Comparison of ENCODE assay signal across 8 mouse cellular contexts in genomic region chr6:125349575-125350230, GRCm38 (mm10). TPM values are rescaled to one million over a fixed set of nuclear protein-coding genes. Genes with fewer than 3 reads are reported as not detected.
DNase-seq lines count a peak whose midpoint lies in the region; ATAC-seq and TF ChIP-seq lines count a peak whose summit lies in the region.

No protein-coding gene starts in this region.

- H3K4me2 ChIP-seq in forebrain, embryonic 12.5 days = peak overlapping the region; percentile 76

- no peak for TF ChIP-seq CTCF in E14TG2a.4 (conservative IDR thresholded peaks at IDR 0.05; ENCODE audit: low read length)

- H3K27ac ChIP-seq in forebrain, embryonic 12.5 days = no peak overlapping the region
- peak overlapping the region; percentile 91 for H3K27ac ChIP-seq in limb, embryonic 10.5 days

- no peaks in the 10 kb centered on the region for H3K36me3 ChIP-seq in E14TG2a.4 (ENCODE audit: insufficient read depth, low read length)
- no peaks in the 10 kb centered on the region for H3K36me3 ChIP-seq in forebrain, embryonic 12.5 days (replicated peaks)
- H3K36me3 ChIP-seq in limb, embryonic 10.5 days = peaks cover 2% of the 10 kb centered on the region; the same call in 1 of the 2 replicates

- H3K9ac ChIP-seq in forebrain, embryonic 12.5 days = peak overlapping the region; percentile 56

- peak overlapping the region; percentile 70 for H3K4me3 ChIP-seq in E14TG2a.4 (replicated peaks; ENCODE audit: low read length)
- peak overlapping the region; percentile 44 for H3K4me3 ChIP-seq in forebrain, embryonic 12.5 days (replicated peaks)
- H3K4me3 ChIP-seq in limb, embryonic 10.5 days = peak overlapping the region; percentile 67

- DNase-seq in adrenal gland, adult (ENCODE audit: inconsistent age in 2 of 2, low spot score in 1 of 2) = peak; percentile 87 to 94
- peak; percentile 71 for DNase-seq in heart, postnatal 4 days
- peak; percentile 74 for DNase-seq in limb, embryonic 10.5 days (ENCODE audit: low spot score)
- peak; percentile 73 for DNase-seq in mesoderm, embryonic 11.5 days (ENCODE audit: low read depth, low spot score)
- DNase-seq in testis, postnatal 10 days (ENCODE audit: low spot score) = peak; percentile 76
- no peak for DNase-seq in cerebellum, adult 8-10 months

- ATAC-seq in forebrain, embryonic 12.5 days (ENCODE audit: low FRiP score) = peak; percentile 76

- peaks cover 67% of the 10 kb centered on the region for H3K4me1 ChIP-seq in E14TG2a.4 (replicated peaks; ENCODE audit: low read depth, low read length)
- peaks cover 29% of the 10 kb centered on the region for H3K4me1 ChIP-seq in forebrain, embryonic 12.5 days
- H3K4me1 ChIP-seq in limb, embryonic 10.5 days = peaks cover 68% of the 10 kb centered on the region

- peaks cover 58% of the 10 kb centered on the region for H3K27me3 ChIP-seq in E14TG2a.4 (ENCODE audit: insufficient read depth, low read length)
- peaks cover 14% of the 10 kb centered on the region; the same call in 1 of the 2 replicates for H3K27me3 ChIP-seq in forebrain, embryonic 12.5 days
- no peaks in the 10 kb centered on the region for H3K27me3 ChIP-seq in limb, embryonic 10.5 days (ENCODE audit: low read depth, poor library complexity, severe bottlenecking)

- peaks cover 16% of the 10 kb centered on the region for H3K9me3 ChIP-seq in E14TG2a.4 (ENCODE audit: low read length)
- H3K9me3 ChIP-seq in forebrain, embryonic 12.5 days = no peaks in the 10 kb centered on the region
- H3K9me3 ChIP-seq in limb, embryonic 10.5 days (replicated peaks) = no peaks in the 10 kb centered on the region

- under 1% methylated on average over 27 of the region's 27 CpGs for WGBS in forebrain, embryonic 12.5 days
- WGBS in limb, embryonic 10.5 days = under 1% methylated on average over 27 of the region's 27 CpGs

RNA-seq across cellular contexts. Expression of gene Tnfrsf1a, which starts 0.5 kb away (rescaled TPM):
- 16.6 and 19.3 TPM in 2 replicates for polyA plus RNA-seq in forebrain, embryonic 12.5 days (2016; fragmentation: Nextera tagmentation; extraction: Ambion mirVana)
- total RNA-seq in heart, postnatal 4 days (2021) = 10 to 100 TPM; 63.3 to 65.2 TPM
- polyA plus RNA-seq in limb, embryonic 10.5 days (2016; fragmentation: Nextera tagmentation; extraction: Ambion mirVana) = 41.8 and 43.6 TPM in 2 replicates

RNA-seq across cellular contexts. Expression of gene Scnn1a, which starts 29.2 kb away (rescaled TPM):
- 0.24 and 0.49 TPM in 2 replicates for polyA plus RNA-seq in forebrain, embryonic 12.5 days (2016; fragmentation: Nextera tagmentation; extraction: Ambion mirVana)
- total RNA-seq in heart, postnatal 4 days (2021) = 1 to 10 TPM in 1 of 2 experiments, under 1 TPM in 1; 0.83 to 1.1 TPM
- polyA plus RNA-seq in limb, embryonic 10.5 days (2016; fragmentation: Nextera tagmentation; extraction: Ambion mirVana) = 1.0 and 1.6 TPM in 2 replicates

RNA-seq across cellular contexts. Expression of gene Plekhg6, which starts 30.9 kb away (rescaled TPM):
- polyA plus RNA-seq in forebrain, embryonic 12.5 days (2016; fragmentation: Nextera tagmentation; extraction: Ambion mirVana) = 0.05 and 0.09 TPM in 2 replicates
- total RNA-seq in heart, postnatal 4 days (2021) = not detected
- polyA plus RNA-seq in limb, embryonic 10.5 days (2016; fragmentation: Nextera tagmentation; extraction: Ambion mirVana) = 0.26 and 0.33 TPM in 2 replicates

RNA-seq across cellular contexts. Expression of gene Ltbr, which starts 36.0 kb away (rescaled TPM):
- polyA plus RNA-seq in forebrain, embryonic 12.5 days (2016; fragmentation: Nextera tagmentation; extraction: Ambion mirVana) = 12.7 and 14.0 TPM in 2 replicates
- 10 to 100 TPM; 49.2 to 53.7 TPM for total RNA-seq in heart, postnatal 4 days (2021)
- polyA plus RNA-seq in limb, embryonic 10.5 days (2016; fragmentation: Nextera tagmentation; extraction: Ambion mirVana) = 34.3 and 41.5 TPM in 2 replicates
